Mouse (Mus musculus): Measurements from ENCODE around the gene Slc39a9. TPM values are rescaled to one million over a fixed set of nuclear protein-coding genes. Genes with fewer than 3 reads are reported as not detected.

The Slc39a9 gene
- polyA plus RNA-seq, 1 experiment: 80.9 TPM

- 88% methylated on average over 9 of the region's 9 CpGs for WGBS
- no peak overlapping the region for H3K4me3 ChIP-seq (ENCODE audit: low read depth, low read length)
- H3K27ac ChIP-seq (ENCODE audit: insufficient read depth, low read depth, low read length): no peak overlapping the region
- H3K27me3 ChIP-seq (ENCODE audit: control insufficient read depth, insufficient read depth, low read length): no peaks in the 10 kb centered on the region
- no peaks in the 10 kb centered on the region for H3K36me3 ChIP-seq (ENCODE audit: control insufficient read depth, insufficient read depth, low read length)
- H3K4me1 ChIP-seq (ENCODE audit: control insufficient read depth, insufficient read depth, insufficient read length, low read length): no peaks in the 10 kb centered on the region
- TF ChIP-seq CTCF (IDR thresholded peaks at IDR 0.05; ENCODE audit: extremely low read depth, insufficient read length, insufficient replicate concordance, low read depth, low read length): no peak
- no peak for TF ChIP-seq POLR2A (IDR thresholded peaks at IDR 0.05; ENCODE audit: low read depth, low read length)
These were observed 42.0 kb upstream of the Slc39a9 start for GRCm38 (mm10) chr12:80601597-80602269.

- Histone ChIP-seq H3K4me3 (ENCODE audit: low read depth, low read length) (no peak overlapping the region), H3K4me1 (ENCODE audit: control insufficient read depth, insufficient read depth, insufficient read length, low read length) (no peaks in the 10 kb centered on the region), H3K27me3 (ENCODE audit: control insufficient read depth, insufficient read depth, low read length) (no peaks in the 10 kb centered on the region), H3K27ac (ENCODE audit: insufficient read depth, low read depth, low read length) (no peak overlapping the region), H3K36me3 (ENCODE audit: control insufficient read depth, insufficient read depth, low read length) (no peaks in the 10 kb centered on the region)
- 75% methylated on average over 5 of the region's 5 CpGs for WGBS
- TF ChIP-seq POLR2A (IDR thresholded peaks at IDR 0.05; ENCODE audit: low read depth, low read length): no peak
These were observed 41.3 kb upstream of the Slc39a9 start for GRCm38 (mm10) chr12:80602432-80602831.

GRCm38 (mm10) chr12:80603566-80603965, 40.1 kb upstream of the Slc39a9 start:
- Histone ChIP-seq H3K4me3 (ENCODE audit: low read depth, low read length) (no peak overlapping the region), H3K4me1 (ENCODE audit: control insufficient read depth, insufficient read depth, insufficient read length, low read length) (no peaks in the 10 kb centered on the region), H3K27ac (ENCODE audit: insufficient read depth, low read depth, low read length) (no peak overlapping the region), H3K27me3 (ENCODE audit: control insufficient read depth, insufficient read depth, low read length) (no peaks in the 10 kb centered on the region), H3K36me3 (ENCODE audit: control insufficient read depth, insufficient read depth, low read length) (no peaks in the 10 kb centered on the region)
- TF ChIP-seq POLR2A (IDR thresholded peaks at IDR 0.05; ENCODE audit: low read depth, low read length) (no peak), CTCF (IDR thresholded peaks at IDR 0.05; ENCODE audit: extremely low read depth, insufficient read length, insufficient replicate concordance, low read depth, low read length) (no peak)
- 11% methylated on average over 4 of the region's 4 CpGs for WGBS

GRCm38 (mm10) chr12:80604218-80604617, 39.5 kb upstream of the Slc39a9 start:
- Histone ChIP-seq H3K27ac (ENCODE audit: insufficient read depth, low read depth, low read length) (no peak overlapping the region), H3K4me1 (ENCODE audit: control insufficient read depth, insufficient read depth, insufficient read length, low read length) (no peaks in the 10 kb centered on the region), H3K36me3 (ENCODE audit: control insufficient read depth, insufficient read depth, low read length) (no peaks in the 10 kb centered on the region), H3K27me3 (ENCODE audit: control insufficient read depth, insufficient read depth, low read length) (no peaks in the 10 kb centered on the region), H3K4me3 (ENCODE audit: low read depth, low read length) (no peak overlapping the region)
- whole genome bisulfite sequencing: 94% methylated on average over 2 of the region's 2 CpGs
- TF ChIP-seq CTCF (IDR thresholded peaks at IDR 0.05; ENCODE audit: extremely low read depth, insufficient read length, insufficient replicate concordance, low read depth, low read length): no peak

- no peak for TF ChIP-seq CTCF (IDR thresholded peaks at IDR 0.05; ENCODE audit: extremely low read depth, insufficient read length, insufficient replicate concordance, low read depth, low read length)
- TF ChIP-seq POLR2A (IDR thresholded peaks at IDR 0.05; ENCODE audit: low read depth, low read length): no peak
- Histone ChIP-seq H3K4me3 (ENCODE audit: low read depth, low read length) (no peak overlapping the region), H3K36me3 (ENCODE audit: control insufficient read depth, insufficient read depth, low read length) (no peaks in the 10 kb centered on the region), H3K27ac (ENCODE audit: insufficient read depth, low read depth, low read length) (no peak overlapping the region), H3K4me1 (ENCODE audit: control insufficient read depth, insufficient read depth, insufficient read length, low read length) (no peaks in the 10 kb centered on the region), H3K27me3 (ENCODE audit: control insufficient read depth, insufficient read depth, low read length) (no peaks in the 10 kb centered on the region)
- WGBS: 88% methylated on average over 1 of the region's 1 CpGs
These were observed 35.1 kb upstream of the Slc39a9 start for GRCm38 (mm10) chr12:80608576-80608975.

- no peak overlapping the region for H3K27ac ChIP-seq (ENCODE audit: insufficient read depth, low read depth, low read length)
- 76% methylated on average over 3 of the region's 3 CpGs for WGBS
- H3K4me3 ChIP-seq (ENCODE audit: low read depth, low read length): no peak overlapping the region
- TF ChIP-seq POLR2A (IDR thresholded peaks at IDR 0.05; ENCODE audit: low read depth, low read length): no peak
- H3K36me3 ChIP-seq (ENCODE audit: control insufficient read depth, insufficient read depth, low read length): no peaks in the 10 kb centered on the region
- H3K4me1 ChIP-seq (ENCODE audit: control insufficient read depth, insufficient read depth, insufficient read length, low read length): no peaks in the 10 kb centered on the region; the same call in 1 of the 2 replicates
- no peaks in the 10 kb centered on the region for H3K27me3 ChIP-seq (ENCODE audit: control insufficient read depth, insufficient read depth, low read length)
These were observed 33.8 kb upstream of the Slc39a9 start for GRCm38 (mm10) chr12:80609928-80610327.

GRCm38 (mm10) chr12:80612113-80612791, 31.4 kb upstream of the Slc39a9 start:
- WGBS: 59% methylated on average over 9 of the region's 9 CpGs
- TF ChIP-seq CTCF (IDR thresholded peaks at IDR 0.05; ENCODE audit: extremely low read depth, insufficient read length, insufficient replicate concordance, low read depth, low read length) (no peak), POLR2A (IDR thresholded peaks at IDR 0.05; ENCODE audit: low read depth, low read length) (no peak)
- peaks cover 2% of the 10 kb centered on the region; the same call in 1 of the 2 replicates for H3K4me1 ChIP-seq (ENCODE audit: control insufficient read depth, insufficient read depth, insufficient read length, low read length)
- H3K36me3 ChIP-seq (ENCODE audit: control insufficient read depth, insufficient read depth, low read length): no peaks in the 10 kb centered on the region
- no peak overlapping the region for H3K27ac ChIP-seq (ENCODE audit: insufficient read depth, low read depth, low read length)
- no peak overlapping the region for H3K4me3 ChIP-seq (ENCODE audit: low read depth, low read length)
- no peaks in the 10 kb centered on the region for H3K27me3 ChIP-seq (ENCODE audit: control insufficient read depth, insufficient read depth, low read length)

Data from small intestine, adult 2 months (tissue).